Mouse (Mus musculus): ENCODE results near the gene Naxd.

DNA sequence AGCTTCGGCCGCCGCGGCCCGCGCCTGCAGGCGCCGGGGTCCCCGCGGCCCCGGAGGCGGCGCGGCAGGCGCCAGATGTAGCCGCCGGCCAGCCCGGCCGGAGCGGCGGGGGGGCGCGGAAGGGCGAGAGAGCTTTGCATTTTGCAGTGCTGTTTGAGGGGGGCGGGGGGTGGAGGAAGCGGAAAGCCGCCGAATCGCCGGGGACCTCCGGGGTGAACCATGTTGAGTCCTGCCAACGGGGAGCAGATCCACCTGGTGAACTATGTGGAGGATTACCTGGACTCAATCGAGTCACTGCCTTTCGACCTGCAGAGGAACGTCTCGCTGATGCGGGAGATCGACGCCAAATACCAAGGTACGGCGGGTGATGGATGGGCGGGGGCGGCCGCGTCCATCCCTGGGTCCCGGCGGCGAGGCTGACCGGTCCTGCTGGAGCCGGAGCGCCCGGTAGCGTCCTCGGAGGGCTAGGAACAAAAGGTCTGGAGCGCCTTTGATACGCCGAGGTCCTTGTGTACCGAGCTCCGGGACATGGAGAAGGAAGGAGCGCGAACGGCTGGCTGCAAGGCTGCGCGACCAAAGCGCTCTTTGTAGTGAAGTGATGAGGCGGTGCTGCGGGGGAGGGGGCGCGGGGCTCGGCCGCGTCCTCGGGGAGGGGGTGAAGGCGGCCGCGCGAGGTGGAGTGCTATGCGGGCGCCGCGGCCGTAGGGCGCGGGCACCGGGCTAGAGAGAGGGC lies 59.6 kb downstream of the Naxd start:
- no peak for TF ChIP-seq GATA1 (IDR thresholded peaks at IDR 0.05; ENCODE audit: borderline replicate concordance, low read length)
- TF ChIP-seq FLI1 (IDR thresholded peaks at IDR 0.05; ENCODE audit: low read length): no peak

Measured in megakaryocyte, embryonic 14.5 days (primary cell).